Mouse (Mus musculus): ENCODE results near the gene Rbm15b.
A peak's percentile ranks its signal among the peaks of the same experiment; 100 is the strongest.

DNA sequence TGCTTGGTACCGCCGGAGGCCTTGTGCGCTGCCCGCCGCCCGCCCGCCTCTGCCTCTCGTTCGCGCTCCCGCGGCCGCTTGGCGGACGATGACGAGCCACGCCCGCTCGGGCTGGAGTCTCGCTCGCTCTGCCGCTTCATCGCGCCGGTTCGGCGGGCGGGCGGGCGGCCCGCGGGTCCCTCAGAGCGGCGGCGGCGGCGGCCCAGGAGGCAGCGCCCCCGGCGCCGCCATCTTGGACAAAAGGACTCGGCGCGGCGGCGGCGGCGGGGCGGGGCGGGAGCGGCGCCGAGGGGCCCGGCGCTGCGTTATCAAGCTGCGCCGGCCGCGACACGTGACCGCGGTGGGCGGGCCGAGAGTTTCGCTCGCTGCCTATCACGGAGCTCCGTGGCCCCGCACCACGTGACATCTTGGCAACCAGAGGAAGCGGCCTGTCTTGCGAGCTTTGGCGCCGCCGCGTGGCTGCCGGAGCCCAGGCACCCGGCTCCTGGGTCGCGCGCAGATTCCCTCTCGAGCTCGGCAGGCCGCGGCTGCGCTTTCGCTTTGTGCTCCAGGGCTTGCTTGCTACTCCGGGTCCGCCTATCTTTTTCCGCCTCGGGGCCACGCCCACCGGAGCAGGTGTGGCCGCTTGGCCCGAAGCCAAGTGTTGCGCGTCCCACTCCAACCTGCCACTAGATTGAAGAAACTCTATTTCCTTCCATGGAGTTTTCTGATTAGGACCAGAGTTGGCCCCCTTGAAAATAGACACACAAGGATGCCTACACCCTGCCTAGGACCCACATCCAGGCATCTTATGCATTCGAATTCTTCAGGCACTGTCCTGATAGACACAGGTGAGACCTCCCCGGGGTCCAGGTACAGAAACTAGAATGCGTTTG, at the start of gene Rbm15b:
- TF ChIP-seq CTCF (IDR thresholded peaks at IDR 0.05; ENCODE audit: low read depth), result peak; percentile 83
- peak; percentile 46; the same call in 1 of the 2 replicates for TF ChIP-seq EP300 (IDR thresholded peaks at IDR 0.05; ENCODE audit: low read depth)
